Mouse (Mus musculus): ENCODE data around the gene Nfib.

The Nfib gene

GRCm38 (mm10) chr4:82499238-82499637 is 206.3 kb downstream of the Nfib start:
- no peak for DNase-seq (ENCODE audit: low spot score in 2 of 2)

- no peak for DNase-seq (ENCODE audit: low spot score in 2 of 2)
Measured at GRCm38 (mm10) chr4:82497671-82498631, 207.6 kb downstream of the Nfib start.

GRCm38 (mm10) chr4:82497141-82497566 is 208.4 kb downstream of the Nfib start:
- no peak for DNase-seq (ENCODE audit: low spot score in 2 of 2)

- DNase-seq (ENCODE audit: low spot score in 2 of 2) = no peak
Measured at GRCm38 (mm10) chr4:82496383-82496782, 209.2 kb downstream of the Nfib start.

- DNase-seq (ENCODE audit: low spot score in 2 of 2) = no peak
Measured at GRCm38 (mm10) chr4:82495605-82496004, 209.9 kb downstream of the Nfib start.

GRCm38 (mm10) chr4:82494829-82495228 is 210.7 kb downstream of the Nfib start:
- no peak for DNase-seq (ENCODE audit: low spot score in 2 of 2)

- no peak for DNase-seq (ENCODE audit: low spot score in 2 of 2)
Measured at GRCm38 (mm10) chr4:82494424-82494823, 211.1 kb downstream of the Nfib start.

GRCm38 (mm10) chr4:82493865-82494264 is 211.7 kb downstream of the Nfib start:
- DNase-seq (ENCODE audit: low spot score in 2 of 2) = no peak

- DNase-seq (ENCODE audit: low spot score in 2 of 2) = no peak
Measured at GRCm38 (mm10) chr4:82493363-82493762, 212.2 kb downstream of the Nfib start.

- DNase-seq (ENCODE audit: low spot score in 2 of 2) = no peak
Measured at GRCm38 (mm10) chr4:82492737-82493136, 212.8 kb downstream of the Nfib start.

GRCm38 (mm10) chr4:82489939-82490338 is 215.6 kb downstream of the Nfib start:
- DNase-seq (ENCODE audit: low spot score in 2 of 2) = no peak

GRCm38 (mm10) chr4:82485910-82486309 is 219.6 kb downstream of the Nfib start:
- DNase-seq (ENCODE audit: low spot score in 2 of 2) = no peak

- DNase-seq (ENCODE audit: low spot score in 2 of 2) = no peak
Measured at GRCm38 (mm10) chr4:82483871-82484270, 221.7 kb downstream of the Nfib start.

- DNase-seq (ENCODE audit: low spot score in 2 of 2) = no peak
Measured at GRCm38 (mm10) chr4:82483298-82483697, 222.3 kb downstream of the Nfib start.

- DNase-seq (ENCODE audit: low spot score in 2 of 2) = no peak
Measured at GRCm38 (mm10) chr4:82480635-82481034, 224.9 kb downstream of the Nfib start.

GRCm38 (mm10) chr4:82479394-82479793 is 226.2 kb downstream of the Nfib start:
- no peak for DNase-seq (ENCODE audit: low spot score in 2 of 2)

- DNase-seq (ENCODE audit: low spot score in 2 of 2) = no peak
Measured at GRCm38 (mm10) chr4:82477742-82478141, 227.8 kb downstream of the Nfib start.

- no peak for DNase-seq (ENCODE audit: low spot score in 2 of 2)
Measured at GRCm38 (mm10) chr4:82476411-82476810, 229.1 kb downstream of the Nfib start.

- DNase-seq (ENCODE audit: low spot score in 2 of 2) = no peak
Measured at GRCm38 (mm10) chr4:82474334-82474733, 231.2 kb downstream of the Nfib start.

GRCm38 (mm10) chr4:82470938-82471320 is 234.6 kb downstream of the Nfib start:
- DNase-seq (ENCODE audit: low spot score in 2 of 2) = no peak

- no peak for DNase-seq (ENCODE audit: low spot score in 2 of 2)
Measured at GRCm38 (mm10) chr4:82470212-82470937, 235.2 kb downstream of the Nfib start.

- no peak for DNase-seq (ENCODE audit: low spot score in 2 of 2)
Measured at GRCm38 (mm10) chr4:82468944-82469343, 236.6 kb downstream of the Nfib start.

GRCm38 (mm10) chr4:82466717-82467116 is 238.8 kb downstream of the Nfib start:
- DNase-seq (ENCODE audit: low spot score in 2 of 2) = no peak
